Mouse (Mus musculus) bone marrow, adult 2 months (tissue): ENCODE data around the gene Klf8. TPM values are rescaled to one million over a fixed set of nuclear protein-coding genes. Genes with fewer than 3 reads are reported as not detected.
A peak's percentile ranks its signal among the peaks of the same experiment; 100 is the strongest.
"Not testable (repeated sequence)": the region's sequence is repeated elsewhere in the genome, so short reads cannot be mapped to it uniquely, and the experiment has no call there.

Experiments
- H3K27ac ChIP-seq: fragments of 200-500 bp; 2 replicates; pipeline ENCODE4 v1.5.1; 2012; ENCODE audit warnings: low read depth, mild to moderate bottlenecking, control low read depth, inconsistent platforms, low read length; ENCODE audit not compliant: control insufficient read depth, poor library complexity, insufficient read depth
- H3K4me1 ChIP-seq: fragments of 200-500 bp; 2 replicates; pipeline ENCODE4 v1.6.1; 2011; ENCODE audit warnings: low read length; ENCODE audit not compliant: control insufficient read depth, insufficient read depth
- H3K4me3 ChIP-seq: fragments of 200-500 bp; replicated peaks from 2 replicates; pipeline ENCODE3; 2011; ENCODE audit warnings: mild to moderate bottlenecking, low read depth, low read length, control low read depth; ENCODE audit not compliant: control insufficient read depth
- CTCF ChIP-seq: fragments of 200-500 bp; IDR thresholded peaks from 2 replicates; pipeline ENCODE4 v1.5.1; 2011; ENCODE audit warnings: low read length, control low read depth; ENCODE audit not compliant: control insufficient read depth, insufficient read depth
- POLR2A ChIP-seq: fragments of 200-500 bp; IDR thresholded peaks from 2 replicates; pipeline ENCODE4 v1.6.1; 2011; ENCODE audit warnings: low read depth, mild to moderate bottlenecking, control low read depth, low read length, borderline replicate concordance; ENCODE audit not compliant: control insufficient read depth
- WGBS: fragments of 180-500 bp; shearing (Covaris S2); methylation state at CpG from one replicate; pipeline ENCODE4 v1.1.7; 2018; 5-methylcytosine and 5-hydroxymethylcytosine counted together
- polyA plus RNA-seq: library from polyadenylated mRNA; stranded (reverse); fragments of >200 nt; gene quantifications from 2 replicates; pipeline ENCODE4 v1.2.4, GENCODE M21; 2011; ENCODE audit warnings: low replicate concordance; ENCODE audit not compliant: missing spikeins, insufficient read depth, insufficient read length

Klf8 gene
- polyA plus RNA-seq: 1.0 and 4.7 TPM in 2 replicates

DNA sequence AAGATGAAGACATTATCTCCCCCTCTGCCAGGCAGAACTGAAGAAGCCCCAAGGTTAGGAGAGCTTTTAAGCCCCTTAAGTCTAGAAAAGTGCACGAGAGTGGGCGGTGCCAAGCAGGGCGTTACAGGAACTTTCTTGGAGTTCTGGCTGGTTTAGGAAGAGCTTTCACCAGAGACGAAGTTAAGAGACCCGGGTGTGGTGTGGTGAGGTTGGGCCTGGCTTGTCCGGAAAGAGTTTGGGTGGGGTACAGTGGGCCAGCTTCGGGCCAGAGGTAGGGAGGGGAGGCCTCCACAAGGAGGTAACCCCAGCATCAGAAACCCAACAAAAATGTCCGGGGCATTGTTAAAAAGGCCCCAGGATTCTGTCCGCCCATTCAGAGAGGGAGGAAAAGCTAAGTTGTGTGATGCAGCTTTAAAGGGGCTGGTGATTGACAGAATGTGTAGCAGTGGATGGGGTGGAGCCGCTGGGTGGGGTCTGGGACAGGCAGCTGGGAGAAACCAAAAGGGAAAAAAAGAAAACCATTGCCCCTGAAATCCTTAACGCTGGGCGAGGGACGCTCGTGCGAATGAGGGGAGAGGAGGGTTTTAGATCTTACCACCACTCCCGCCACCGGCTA is at the start of gene Klf8:
Klf8 (plus strand) TSS at position 163 of the 616 bp plus-strand sequence.
- TF ChIP-seq CTCF (no peak), POLR2A (no peak)
- H3K4me1 ChIP-seq: no peaks in the 10 kb centered on the region

DNA sequence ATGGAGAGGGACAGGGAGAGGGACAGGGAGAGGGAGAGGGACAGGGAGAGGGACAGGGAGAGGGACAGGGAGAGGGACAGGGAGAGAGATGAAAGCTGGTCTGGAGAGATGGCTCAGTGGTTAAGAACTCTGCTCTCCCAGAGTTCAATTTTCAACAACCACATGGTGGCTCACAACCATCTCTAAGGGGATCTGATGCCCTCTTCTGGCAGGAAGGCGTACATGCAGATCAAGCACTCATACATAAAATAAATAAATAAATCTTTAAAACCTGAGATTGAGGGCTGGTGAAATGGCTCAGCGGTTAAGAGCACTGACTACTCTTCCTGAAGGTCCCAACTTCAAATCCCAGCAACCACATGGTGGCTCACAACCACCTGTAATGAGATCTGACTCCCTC is 38.1 kb upstream of the Klf8 start:
- not testable (repeated sequence) for H3K4me1 ChIP-seq, H3K27ac ChIP-seq, H3K4me3 ChIP-seq
- 76% methylated on average over 2 of the region's 2 CpGs for WGBS

More for the DNA sequence above, at the start of gene Klf8:
- WGBS: 12% methylated on average over 15 of the region's 17 CpGs
- Histone ChIP-seq H3K4me3 (peak within 1 kb of the TSS; percentile 72), H3K27ac (no peak within 1 kb of the TSS)

DNA sequence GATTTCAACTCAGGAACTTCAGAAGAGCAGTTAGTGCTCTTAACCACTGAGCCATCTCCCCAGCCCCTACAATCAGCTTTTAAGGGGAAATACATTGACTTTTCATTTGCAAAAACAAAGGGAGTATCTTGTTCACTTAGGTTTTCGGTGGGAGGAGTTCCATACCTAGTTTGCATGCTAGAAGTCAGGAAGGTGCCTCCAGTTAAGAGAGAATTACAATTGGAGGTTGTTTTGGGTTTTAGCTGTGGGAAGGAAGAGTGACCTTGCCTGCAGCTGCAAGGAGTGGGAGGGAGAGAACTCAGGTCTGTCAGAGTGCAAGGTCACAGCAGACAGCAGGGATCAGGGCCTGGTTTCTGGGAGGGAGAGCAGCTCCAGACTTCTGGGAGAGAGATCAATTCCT is 26.2 kb upstream of the Klf8 start:
- Histone ChIP-seq H3K4me1 (no peaks in the 10 kb centered on the region), H3K27ac (no peak overlapping the region), H3K4me3 (no peak overlapping the region)
- WGBS: 67% methylated on average over 1 of the region's 1 CpGs
- TF ChIP-seq POLR2A: no peak
- TF ChIP-seq CTCF: no peak

DNA sequence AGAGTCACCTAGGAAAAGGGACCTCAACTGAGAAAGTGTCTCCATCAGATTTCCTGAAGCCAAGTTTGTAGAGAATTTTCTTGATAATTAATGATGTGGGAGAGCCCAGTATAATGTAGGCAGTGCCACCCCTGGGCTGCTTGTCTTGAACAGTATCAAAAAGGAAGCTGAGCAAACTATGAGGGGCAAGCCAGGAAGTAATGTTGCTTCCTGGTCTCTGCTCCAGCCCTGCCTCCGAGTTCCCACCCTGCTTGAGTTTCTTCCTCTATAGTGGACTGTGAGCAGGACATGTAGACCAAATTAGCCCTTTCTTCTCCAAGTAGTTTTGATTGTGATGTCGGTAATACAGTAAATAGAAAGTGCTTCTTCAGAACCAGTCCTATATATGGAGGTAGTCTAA is 6.0 kb upstream of the Klf8 start:
- 8% methylated on average over 2 of the region's 2 CpGs for WGBS
- H3K4me1 ChIP-seq: no peaks in the 10 kb centered on the region
- no peak for TF ChIP-seq POLR2A
- no peak for TF ChIP-seq CTCF
- no peak overlapping the region for H3K27ac ChIP-seq
- H3K4me3 ChIP-seq: no peak overlapping the region

DNA sequence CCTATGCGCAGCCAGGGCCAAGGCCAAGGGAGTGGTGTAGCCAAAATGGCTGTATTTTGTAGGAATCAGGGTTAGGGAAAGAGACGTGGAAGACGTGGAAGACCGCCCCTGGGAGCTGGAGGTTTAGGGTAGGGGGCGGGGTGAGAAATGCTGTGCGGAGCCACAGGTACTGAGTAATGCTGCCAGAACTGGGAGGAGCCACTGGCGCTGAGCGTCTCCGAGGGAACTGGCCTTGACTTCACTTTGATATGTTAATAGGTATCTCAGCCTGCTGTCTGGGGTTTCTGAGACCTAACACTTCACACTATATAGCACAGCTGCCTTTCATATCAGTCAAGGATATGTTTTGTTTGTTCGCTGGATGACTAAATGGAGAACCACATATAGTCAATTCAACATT is 4.0 kb upstream of the Klf8 start:
- H3K27ac ChIP-seq: no peak overlapping the region
- no peaks in the 10 kb centered on the region for H3K4me1 ChIP-seq
- WGBS: 70% methylated on average over 10 of the region's 10 CpGs
- no peak overlapping the region for H3K4me3 ChIP-seq
- TF ChIP-seq CTCF (no peak), POLR2A (no peak)

DNA sequence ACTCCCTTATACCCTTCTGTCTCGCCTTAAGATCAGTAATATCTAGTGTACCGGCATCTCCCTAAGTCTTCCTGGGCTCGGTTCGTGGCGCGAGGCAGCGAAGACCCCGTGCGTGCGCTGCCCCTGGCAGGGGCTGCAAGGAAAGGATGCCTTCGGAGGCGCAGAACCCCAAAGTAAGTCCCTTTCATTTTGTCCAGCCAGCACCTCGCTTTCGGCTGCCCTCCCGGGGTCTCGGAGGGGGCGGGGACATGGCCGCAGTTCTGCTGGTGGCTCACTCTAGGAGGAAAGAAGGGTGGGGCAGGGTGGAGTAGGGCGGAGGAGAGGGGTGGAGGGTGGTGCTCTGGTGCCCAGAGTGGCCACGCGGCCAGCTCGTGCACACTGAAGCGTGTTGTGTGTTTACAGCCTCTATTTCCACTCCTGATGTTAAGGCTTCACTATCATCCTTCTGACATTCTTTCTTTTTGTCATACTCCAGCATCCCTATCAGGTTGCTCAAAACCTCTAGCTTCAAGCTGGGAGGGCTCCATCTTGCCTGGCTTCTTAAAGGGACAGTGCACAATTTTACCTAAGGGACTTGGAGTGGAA is 746 bp downstream of the Klf8 start:
- no peaks in the 10 kb centered on the region for H3K4me1 ChIP-seq
- no peak overlapping the region for H3K27ac ChIP-seq
- H3K4me3 ChIP-seq: peak overlapping the region; percentile 72
- TF ChIP-seq POLR2A (no peak), CTCF (no peak)
- 13% methylated on average over 23 of the region's 23 CpGs for WGBS

DNA sequence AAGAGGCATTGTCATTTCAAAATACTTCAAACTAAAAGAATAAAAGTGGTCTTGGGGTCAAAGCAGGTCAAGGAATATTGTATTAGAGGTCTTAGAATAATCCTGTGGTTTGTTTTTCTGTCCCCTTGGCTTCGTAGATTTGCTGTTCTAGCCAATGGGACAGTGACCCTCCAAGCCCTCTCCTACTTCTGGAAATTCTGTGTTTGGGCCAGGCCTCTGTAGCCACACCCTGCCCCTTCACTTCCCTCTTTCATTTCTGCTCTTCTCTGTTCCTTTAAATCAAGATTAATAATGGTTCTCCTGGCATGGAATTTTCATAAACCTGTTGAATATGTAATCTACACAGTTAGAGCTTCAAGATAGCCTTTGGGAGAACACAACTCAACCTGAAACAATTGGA is 17.0 kb downstream of the Klf8 start:
- Histone ChIP-seq H3K4me1 (no peaks in the 10 kb centered on the region), H3K4me3 (no peak overlapping the region), H3K27ac (no peak overlapping the region)
- 55% methylated on average over 1 of the region's 1 CpGs for WGBS
- TF ChIP-seq CTCF (no peak), POLR2A (no peak)

DNA sequence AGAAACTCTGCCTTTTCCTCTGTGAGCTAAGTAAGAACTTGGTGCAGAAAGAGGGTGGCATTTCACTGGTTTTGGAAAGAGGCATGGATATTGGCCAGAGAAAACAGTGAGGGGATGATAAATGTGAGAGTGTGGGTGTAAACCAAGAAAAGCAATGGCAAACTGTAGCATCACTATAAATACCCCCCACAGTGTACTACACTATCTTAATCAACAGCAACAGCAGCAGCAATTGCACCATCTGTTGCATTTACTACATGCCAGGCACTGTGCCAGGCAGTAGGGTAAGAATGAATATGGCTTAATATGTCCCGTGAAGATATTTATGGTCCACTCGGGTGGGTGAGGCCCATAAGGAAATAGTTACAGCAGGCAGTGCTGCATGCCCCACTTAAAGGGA is 18.2 kb downstream of the Klf8 start:
- Histone ChIP-seq H3K27ac (no peak overlapping the region), H3K4me3 (no peak overlapping the region), H3K4me1 (no peaks in the 10 kb centered on the region)
- WGBS: 60% methylated on average over 2 of the region's 2 CpGs
- TF ChIP-seq CTCF (no peak), POLR2A (no peak)

DNA sequence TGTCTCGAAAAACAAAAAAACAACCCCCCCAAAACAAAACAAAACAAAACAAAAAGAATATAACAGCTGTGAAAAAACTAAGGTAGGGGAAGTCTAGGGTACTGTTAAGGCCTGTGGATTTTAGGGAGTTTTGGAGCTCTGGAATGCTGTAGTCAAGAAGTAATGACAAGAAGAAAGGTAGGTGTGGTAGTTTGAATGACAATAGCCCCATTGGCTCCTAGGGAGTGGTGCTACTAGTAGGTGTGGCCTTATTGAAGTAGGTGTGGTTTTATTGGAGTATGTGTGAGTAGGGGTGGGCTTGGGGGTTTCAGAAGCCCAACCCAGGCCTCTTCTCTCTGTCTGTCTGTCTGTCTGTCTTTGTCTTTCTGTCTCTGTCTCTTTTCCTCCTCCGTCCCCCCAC is 44.9 kb downstream of the Klf8 start:
- Histone ChIP-seq H3K4me3 (no peak overlapping the region), H3K4me1 (no peaks in the 10 kb centered on the region), H3K27ac (no peak overlapping the region)
- 70% methylated on average over 2 of the region's 2 CpGs for WGBS
- TF ChIP-seq CTCF (no peak), POLR2A (no peak)
